Mouse (Mus musculus) T-helper 17 cell (primary cell): ENCODE measurements at regions not wholly inside any gene's neighbourhood (a gene's known extent, or its start where the extent isn't known, plus 50 kb on each side); places are given as distances from the start of the nearest gene placed in this dataset.
"Not testable (repeated sequence)": the region's sequence is repeated elsewhere in the genome, so short reads cannot be mapped to it uniquely, and the experiment has no call there.

Experiments used
- in situ Hi-C, 2 experiments: fragments of 300-600 bp; cut with MboI, MseI; formaldehyde crosslinking; loops; 1 replicate in 1 of 2; 2 replicates in 1 of 2; pipeline ENCODE4 v1.15.1; 2025; ENCODE audit warnings: high pct_unique_total_duplicates in 2 of 2

- in situ Hi-C loops: no loop called here
Measured at GRCm38 (mm10) chr14:96954462-96954861, 435.6 kb upstream of the Klhl1 start.

- in situ Hi-C loops: no loop called here
Measured at GRCm38 (mm10) chr14:96908737-96909136, 389.8 kb upstream of the Klhl1 start.

GRCm38 (mm10) chr14:96879701-96880100, 360.8 kb upstream of the Klhl1 start:
- in situ Hi-C loops: no loop called here

- in situ Hi-C loops: no loop called here
Measured at GRCm38 (mm10) chr14:96871969-96872368, 353.1 kb upstream of the Klhl1 start.

GRCm38 (mm10) chr14:96838910-96839309, 320.0 kb upstream of the Klhl1 start:
- in situ Hi-C loops: no loop called here

GRCm38 (mm10) chr14:96825083-96825482, 306.2 kb upstream of the Klhl1 start:
- in situ Hi-C loops: no loop called here

GRCm38 (mm10) chr14:96815665-96816064, 296.8 kb upstream of the Klhl1 start:
- in situ Hi-C loops: loop anchor here (10.0 to 25.0 kb wide), 2 partner anchors 889 to 2003 kb away; no protein-coding TSS in a partner anchor

- in situ Hi-C loops: loop anchor here in 1 of 2 experiments (25.0 kb wide), 1 partner anchor 1993 kb away; no protein-coding TSS in a partner anchor
Measured at GRCm38 (mm10) chr14:96805284-96805683, 286.4 kb upstream of the Klhl1 start.

GRCm38 (mm10) chr14:96794806-96795205, 275.9 kb upstream of the Klhl1 start:
- in situ Hi-C loops: no loop called here

- in situ Hi-C loops: no loop called here
Measured at GRCm38 (mm10) chr14:96787917-96788316, 269.0 kb upstream of the Klhl1 start.

- in situ Hi-C loops: no loop called here
Measured at GRCm38 (mm10) chr14:96787286-96787685, 268.4 kb upstream of the Klhl1 start.

GRCm38 (mm10) chr14:96775801-96776200, 256.9 kb upstream of the Klhl1 start:
- in situ Hi-C loops: no loop called here

GRCm38 (mm10) chr14:96760591-96760990, 241.7 kb upstream of the Klhl1 start:
- in situ Hi-C loops: no loop called here

GRCm38 (mm10) chr14:96733211-96733610, 214.3 kb upstream of the Klhl1 start:
- in situ Hi-C loops: loop anchor here in 1 of 2 experiments (25.0 kb wide), 1 partner anchor 529 kb away; no protein-coding TSS in a partner anchor

GRCm38 (mm10) chr14:96697086-96697485, 178.2 kb upstream of the Klhl1 start:
- in situ Hi-C loops: no loop called here

- in situ Hi-C loops: no loop called here
Measured at GRCm38 (mm10) chr14:96690923-96691322, 172.0 kb upstream of the Klhl1 start.

- in situ Hi-C loops: no loop called here
Measured at GRCm38 (mm10) chr14:96683943-96684342, 165.0 kb upstream of the Klhl1 start.

GRCm38 (mm10) chr14:96681740-96682139, 162.8 kb upstream of the Klhl1 start:
- in situ Hi-C loops: no loop called here

- in situ Hi-C loops: no loop called here
Measured at GRCm38 (mm10) chr14:96676213-96676612, 157.3 kb upstream of the Klhl1 start.

GRCm38 (mm10) chr14:96668635-96669034, 149.7 kb upstream of the Klhl1 start:
- in situ Hi-C loops: no loop called here

GRCm38 (mm10) chr14:96656500-96656899, 137.6 kb upstream of the Klhl1 start:
- in situ Hi-C loops: no loop called here

- in situ Hi-C loops: no loop called here
Measured at GRCm38 (mm10) chr14:96630291-96630690, 111.4 kb upstream of the Klhl1 start.

- in situ Hi-C loops: no loop called here
Measured at GRCm38 (mm10) chr14:96606736-96607135, 87.8 kb upstream of the Klhl1 start.

GRCm38 (mm10) chr14:96601092-96601491, 82.2 kb upstream of the Klhl1 start:
- in situ Hi-C loops: not testable (repeated sequence)
